ENCODE assay signal across 8 mouse cellular contexts in the genomic region with DNA sequence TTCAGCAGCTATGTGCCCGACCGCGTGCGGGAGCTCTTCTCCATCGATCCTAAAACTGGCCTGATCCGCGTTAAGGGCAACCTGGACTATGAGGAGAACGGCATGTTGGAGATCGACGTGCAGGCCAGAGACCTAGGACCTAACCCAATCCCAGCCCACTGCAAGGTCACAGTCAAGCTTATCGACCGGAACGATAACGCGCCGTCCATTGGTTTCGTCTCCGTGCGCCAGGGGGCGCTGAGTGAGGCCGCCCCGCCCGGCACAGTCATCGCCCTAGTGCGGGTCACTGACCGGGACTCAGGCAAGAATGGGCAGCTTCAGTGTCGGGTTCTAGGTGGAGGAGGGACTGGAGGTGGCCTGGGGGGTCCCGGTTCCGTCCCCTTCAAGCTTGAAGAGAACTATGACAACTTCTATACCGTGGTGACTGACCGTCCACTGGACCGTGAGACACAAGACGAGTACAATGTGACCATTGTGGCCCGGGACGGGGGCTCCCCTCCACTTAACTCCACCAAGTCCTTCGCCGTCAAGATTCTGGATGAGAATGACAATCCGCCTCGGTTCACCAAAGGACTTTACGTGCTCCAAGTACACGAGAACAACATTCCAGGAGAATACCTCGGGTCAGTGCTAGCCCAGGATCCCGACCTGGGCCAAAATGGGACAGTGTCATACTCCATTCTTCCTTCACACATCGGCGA. TPM values are rescaled to one million over a fixed set of nuclear protein-coding genes. Genes with fewer than 3 reads are reported as not detected.
A peak's percentile ranks its signal among the peaks of the same experiment; 100 is the strongest.
DNase-seq lines count a peak whose midpoint lies in the region; ATAC-seq and TF ChIP-seq lines count a peak whose summit lies in the region.

No protein-coding gene starts in this region.

- 6% methylated on average over 45 of the region's 45 CpGs for WGBS in hindbrain, embryonic 13.5 days

- TF ChIP-seq CTCF in gastrocnemius, adult 2 months (IDR thresholded peaks at IDR 0.05): peak; percentile 64

- H3K4me1 ChIP-seq in hindbrain, embryonic 13.5 days (replicated peaks): peaks cover 29% of the 10 kb centered on the region

- no peaks in the 10 kb centered on the region for H3K36me3 ChIP-seq in hindbrain, embryonic 13.5 days

- peaks cover 22% of the 10 kb centered on the region for H3K27me3 ChIP-seq in hindbrain, embryonic 13.5 days

- H3K4me2 ChIP-seq in hindbrain, embryonic 13.5 days: peak overlapping the region; percentile 94

- peak overlapping the region; percentile 63 for H3K27ac ChIP-seq in gastrocnemius, adult 2 months
- H3K27ac ChIP-seq in hindbrain, embryonic 13.5 days: peak overlapping the region; percentile 86; the same call in 1 of the 2 replicates

- 0 out of 2 replicates have a peak, but pooled peaks have one; percentile 0 for ATAC-seq in hindbrain, embryonic 13.5 days (ENCODE audit: low FRiP score)

- peak overlapping the region; percentile 77 for H3K4me3 ChIP-seq in gastrocnemius, adult 2 months
- peak overlapping the region; percentile 65 for H3K4me3 ChIP-seq in hindbrain, embryonic 13.5 days

- intact Hi-C loops in gastrocnemius, adult 2 months (cut with DNase I): no loop called here

- H3K9ac ChIP-seq in hindbrain, embryonic 13.5 days: peak overlapping the region; percentile 79

- peak; percentile 50 for DNase-seq in ZHBTc4 (ENCODE audit: low read depth, low spot score)
- peak; percentile 42 to 60 for DNase-seq in cerebellum, postnatal 25 days
- DNase-seq in gastrocnemius, adult 2 months: peak; percentile 52
- DNase-seq in layer of hippocampus, postnatal 14 days (ENCODE audit: low spot score in 2 of 2): peak; percentile 60 to 64
- DNase-seq in lung, postnatal 10 days: peak; percentile 77
- DNase-seq in right cerebral cortex, adult 18-20 months: peak; percentile 55
- DNase-seq in spleen, adult 12 weeks (ENCODE audit: low spot score): no peak

- no peaks in the 10 kb centered on the region for H3K9me3 ChIP-seq in hindbrain, embryonic 13.5 days

RNA-seq across cellular contexts. Expression of gene Pcdh17, which starts 3.7 kb away (rescaled TPM):
- under 1 TPM; 0.51 to 0.61 TPM for total RNA-seq in gastrocnemius, adult 2 months (2021)
- 18.8 and 19.2 TPM in 2 replicates for polyA plus RNA-seq in hindbrain, embryonic 13.5 days (2015; fragmentation: Nextera tagmentation; extraction: Ambion mirVana)
- total RNA-seq in layer of hippocampus, postnatal 14 days (2021): 10 to 100 TPM; 40.8 to 42.5 TPM

Comparison
In these comparisons a context has a peak if more than half of its experiments do, and no peak if none do; other contexts are left out.
1. RNA of gene Pcdh17, which starts 3.7 kb away (total RNA-seq): 40.8 to 42.5 TPM in layer of hippocampus, postnatal 14 days; 0.51 to 0.61 TPM in gastrocnemius, adult 2 months; every median in the first group is over 10 times any median in the second.